Mouse (Mus musculus) T-helper 2 cell (primary cell): ENCODE measurements around the gene Gramd1b.

Source experiments
- in situ Hi-C: fragments of 300-600 bp; cut with MboI, MseI; formaldehyde crosslinking; loops from one replicate; pipeline ENCODE4 v1.15.1; 2025; ENCODE audit warnings: high pct_unique_total_duplicates

The Gramd1b gene

GRCm38 (mm10) chr9:40430969-40431368, 100.2 kb downstream of the Gramd1b start:
- in situ Hi-C loops, result no loop called here

GRCm38 (mm10) chr9:40427663-40428062, 103.5 kb downstream of the Gramd1b start:
- in situ Hi-C loops, result no loop called here

GRCm38 (mm10) chr9:40426282-40426964, 104.8 kb downstream of the Gramd1b start:
- in situ Hi-C loops, result no loop called here

- in situ Hi-C loops, result loop anchor here (5.0 to 25.0 kb wide), 2 partner anchors 32 to 162 kb away; no protein-coding TSS in a partner anchor
These were observed 106.3 kb downstream of the Gramd1b start for GRCm38 (mm10) chr9:40424874-40425273.

GRCm38 (mm10) chr9:40423427-40423867, 107.7 kb downstream of the Gramd1b start:
- in situ Hi-C loops, result loop anchor here (5.0 to 25.0 kb wide), 2 partner anchors 34 to 164 kb away; no protein-coding TSS in a partner anchor

- in situ Hi-C loops, result loop anchor here (5.0 to 25.0 kb wide), 2 partner anchors 35 to 165 kb away; no protein-coding TSS in a partner anchor
These were observed 108.7 kb downstream of the Gramd1b start for GRCm38 (mm10) chr9:40422368-40423057.

GRCm38 (mm10) chr9:40420652-40421335, 110.4 kb downstream of the Gramd1b start:
- in situ Hi-C loops, result loop anchor here (5.0 to 25.0 kb wide), 2 partner anchors 37 to 167 kb away; no protein-coding TSS in a partner anchor

- in situ Hi-C loops, result loop anchor here (25.0 kb wide), 1 partner anchor 168 kb away; no protein-coding TSS in a partner anchor
These were observed 112.4 kb downstream of the Gramd1b start for GRCm38 (mm10) chr9:40418803-40419202.

GRCm38 (mm10) chr9:40416150-40416549, 115.0 kb downstream of the Gramd1b start:
- in situ Hi-C loops, result loop anchor here (25.0 kb wide), 1 partner anchor 171 kb away; no protein-coding TSS in a partner anchor

GRCm38 (mm10) chr9:40414904-40415766, 116.0 kb downstream of the Gramd1b start:
- in situ Hi-C loops, result loop anchor here (5.0 to 25.0 kb wide), 2 partner anchors 62 to 172 kb away; no protein-coding TSS in a partner anchor

- in situ Hi-C loops, result loop anchor here (5.0 to 25.0 kb wide), 2 partner anchors 63 to 173 kb away; no protein-coding TSS in a partner anchor
These were observed 116.7 kb downstream of the Gramd1b start for GRCm38 (mm10) chr9:40414498-40414903.

GRCm38 (mm10) chr9:40413601-40414000, 117.6 kb downstream of the Gramd1b start:
- in situ Hi-C loops, result loop anchor here (5.0 to 25.0 kb wide), 2 partner anchors 64 to 174 kb away; no protein-coding TSS in a partner anchor

- in situ Hi-C loops, result loop anchor here (5.0 to 25.0 kb wide), 2 partner anchors 64 to 174 kb away; no protein-coding TSS in a partner anchor
These were observed 118.3 kb downstream of the Gramd1b start for GRCm38 (mm10) chr9:40412931-40413330.

GRCm38 (mm10) chr9:40412246-40412645, 118.9 kb downstream of the Gramd1b start:
- in situ Hi-C loops, result loop anchor here (5.0 to 25.0 kb wide), 2 partner anchors 65 to 175 kb away; no protein-coding TSS in a partner anchor

GRCm38 (mm10) chr9:40410895-40411294, 120.3 kb downstream of the Gramd1b start:
- in situ Hi-C loops, result loop anchor here (5.0 to 25.0 kb wide), 2 partner anchors 66 to 176 kb away; no protein-coding TSS in a partner anchor

GRCm38 (mm10) chr9:40409071-40409470, 122.1 kb downstream of the Gramd1b start:
- in situ Hi-C loops, result loop anchor here (10.0 to 25.0 kb wide), 2 partner anchors 54 to 178 kb away; no protein-coding TSS in a partner anchor

- in situ Hi-C loops, result loop anchor here (10.0 to 25.0 kb wide), 2 partner anchors 54 to 179 kb away; no protein-coding TSS in a partner anchor
These were observed 122.8 kb downstream of the Gramd1b start for GRCm38 (mm10) chr9:40408415-40408814.

- in situ Hi-C loops, result loop anchor here (10.0 to 25.0 kb wide), 2 partner anchors 53 to 179 kb away; no protein-coding TSS in a partner anchor
These were observed 123.3 kb downstream of the Gramd1b start for GRCm38 (mm10) chr9:40407876-40408275.

GRCm38 (mm10) chr9:40405804-40406203, 125.4 kb downstream of the Gramd1b start:
- in situ Hi-C loops, result loop anchor here (10.0 to 25.0 kb wide), 2 partner anchors 51 to 181 kb away; no protein-coding TSS in a partner anchor

GRCm38 (mm10) chr9:40405263-40405662, 125.9 kb downstream of the Gramd1b start:
- in situ Hi-C loops, result loop anchor here (10.0 to 25.0 kb wide), 2 partner anchors 50 to 182 kb away; no protein-coding TSS in a partner anchor
